Mouse (Mus musculus) erythroblast, embryonic 14.5 days (primary cell): ENCODE data around the gene 2210017I01Rik.

ENCODE experiments used
- GATA1 ChIP-seq: IDR thresholded peaks from 2 replicates; pipeline ENCODE4 v1.6.1; 2012; ENCODE audit warnings: low read length, inconsistent platforms, mixed read lengths
- TAL1 ChIP-seq: IDR thresholded peaks from 3 replicates; pipeline ENCODE4 v1.6.1; 2012; ENCODE audit warnings: low read length, inconsistent platforms, mixed read lengths

DNA sequence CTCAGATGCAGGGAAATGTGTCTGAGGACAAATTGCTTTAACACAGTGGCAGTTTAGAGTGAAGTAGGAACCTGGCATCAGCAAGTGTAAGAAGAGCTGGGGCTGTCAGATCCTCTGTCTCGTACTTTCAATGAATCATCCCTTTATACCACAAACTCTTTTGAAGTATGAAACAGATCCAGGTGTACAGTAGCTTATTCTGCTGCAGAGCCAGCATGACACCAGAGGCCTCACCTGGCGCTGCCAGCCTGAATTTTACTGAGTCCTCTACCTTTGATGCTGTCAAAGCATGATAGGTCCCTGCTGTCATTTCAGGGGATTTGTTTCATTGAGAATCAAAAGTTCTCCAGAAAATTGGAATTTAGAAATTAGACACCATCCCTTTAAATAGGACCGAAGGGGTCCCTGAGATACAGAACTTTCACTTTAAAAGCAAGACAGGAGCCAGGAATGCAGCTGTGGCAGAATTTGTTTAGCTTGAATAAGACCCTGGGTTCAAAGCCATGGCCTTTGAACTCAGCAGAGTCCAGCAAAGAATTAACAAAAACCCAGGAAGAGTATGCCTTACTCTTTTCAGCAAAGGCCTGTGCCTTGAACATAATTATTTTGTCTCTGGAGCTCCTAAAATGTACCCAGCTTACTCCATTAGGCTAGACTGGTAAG, 24.0 kb downstream of the 2210017I01Rik start:
- TF ChIP-seq GATA1 (no peak), TAL1 (no peak)
